Mouse (Mus musculus) testis, adult 2 months (tissue): ENCODE data around the gene Adra1b. TPM values are rescaled to one million over a fixed set of nuclear protein-coding genes. Genes with fewer than 3 reads are reported as not detected.

Source experiments
- H3K27ac ChIP-seq: fragments of 200-500 bp; 2 replicates; pipeline ENCODE4 v1.5.1; 2012; ENCODE audit warnings: low read depth, low read length; ENCODE audit not compliant: control insufficient read depth, insufficient read depth
- H3K27me3 ChIP-seq: fragments of 200-500 bp; 2 replicates; pipeline ENCODE4 v1.6.1; 2012; ENCODE audit warnings: mild to moderate bottlenecking, low read length, moderate library complexity; ENCODE audit not compliant: control insufficient read depth, insufficient read depth
- H3K36me3 ChIP-seq: fragments of 200-500 bp; 2 replicates; pipeline ENCODE4 v1.6.1; 2012; ENCODE audit warnings: mild to moderate bottlenecking, low read length; ENCODE audit not compliant: control insufficient read depth, insufficient read depth
- H3K4me1 ChIP-seq: fragments of 200-500 bp; 2 replicates; pipeline ENCODE4 v1.6.1; 2012; ENCODE audit warnings: low read length; ENCODE audit not compliant: control insufficient read depth, insufficient read depth
- H3K4me3 ChIP-seq: fragments of 200-500 bp; 2 replicates; pipeline ENCODE4 v1.5.1; 2012; ENCODE audit warnings: low read depth, mild to moderate bottlenecking, low read length, moderate library complexity, mixed read lengths; ENCODE audit not compliant: control insufficient read depth
- CTCF ChIP-seq: fragments of 200-500 bp; IDR thresholded peaks from 2 replicates; pipeline ENCODE4 v1.5.1; 2012; ENCODE audit warnings: low read depth, mild to moderate bottlenecking, inconsistent platforms, low read length, moderate library complexity; ENCODE audit not compliant: control insufficient read depth, insufficient read depth, insufficient replicate concordance
- POLR2A ChIP-seq: fragments of 200-500 bp; IDR thresholded peaks from 2 replicates; pipeline ENCODE4 v1.6.1; 2012; ENCODE audit warnings: low read depth, mild to moderate bottlenecking, inconsistent platforms, low read length, moderate library complexity; ENCODE audit not compliant: control insufficient read depth
- polyA plus RNA-seq: library from polyadenylated mRNA; depleted of rRNA; stranded (reverse); fragments of >200 nt; gene quantifications from 2 replicates; pipeline ENCODE4 v1.2.3, GENCODE M21; 2012

Gene Adra1b
- polyA plus RNA-seq, 1 experiment = 0.53 TPM

- Histone ChIP-seq H3K36me3 (no peaks in the 10 kb centered on the region), H3K27me3 (no peaks in the 10 kb centered on the region), H3K27ac (no peak overlapping the region), H3K4me3 (no peak overlapping the region), H3K4me1 (no peaks in the 10 kb centered on the region; the same call in 1 of the 2 replicates)
- TF ChIP-seq CTCF = no peak
Observed at GRCm38 (mm10) chr11:43930191-43930590, 29.2 kb upstream of the Adra1b start.

- Histone ChIP-seq H3K27me3 (no peaks in the 10 kb centered on the region), H3K27ac (no peak overlapping the region), H3K4me1 (no peaks in the 10 kb centered on the region; the same call in 1 of the 2 replicates), H3K36me3 (no peaks in the 10 kb centered on the region), H3K4me3 (no peak overlapping the region)
- TF ChIP-seq POLR2A = no peak
- TF ChIP-seq CTCF = no peak
Observed at GRCm38 (mm10) chr11:43929706-43930105, 28.7 kb upstream of the Adra1b start.

- no peak overlapping the region for H3K27ac ChIP-seq
- H3K4me3 ChIP-seq = no peak overlapping the region
- no peaks in the 10 kb centered on the region for H3K36me3 ChIP-seq
- no peaks in the 10 kb centered on the region for H3K27me3 ChIP-seq
- H3K4me1 ChIP-seq = no peaks in the 10 kb centered on the region; the same call in 1 of the 2 replicates
- TF ChIP-seq POLR2A = no peak
- TF ChIP-seq CTCF = no peak
Observed at GRCm38 (mm10) chr11:43929178-43929577, 28.2 kb upstream of the Adra1b start.

- Histone ChIP-seq H3K4me3 (no peak overlapping the region), H3K36me3 (no peaks in the 10 kb centered on the region), H3K27me3 (no peaks in the 10 kb centered on the region), H3K4me1 (no peaks in the 10 kb centered on the region; the same call in 1 of the 2 replicates), H3K27ac (no peak overlapping the region)
- TF ChIP-seq CTCF (no peak), POLR2A (no peak)
Observed at GRCm38 (mm10) chr11:43927133-43927815, 26.3 kb upstream of the Adra1b start.

GRCm38 (mm10) chr11:43926163-43926562 is 25.2 kb upstream of the Adra1b start:
- Histone ChIP-seq H3K27me3 (no peaks in the 10 kb centered on the region), H3K27ac (no peak overlapping the region), H3K4me3 (no peak overlapping the region), H3K4me1 (no peaks in the 10 kb centered on the region; the same call in 1 of the 2 replicates), H3K36me3 (no peaks in the 10 kb centered on the region)
- TF ChIP-seq CTCF (no peak), POLR2A (no peak)

GRCm38 (mm10) chr11:43925584-43925983 is 24.6 kb upstream of the Adra1b start:
- Histone ChIP-seq H3K27ac (no peak overlapping the region), H3K36me3 (no peaks in the 10 kb centered on the region), H3K4me1 (no peaks in the 10 kb centered on the region; the same call in 1 of the 2 replicates), H3K4me3 (no peak overlapping the region), H3K27me3 (no peaks in the 10 kb centered on the region)
- TF ChIP-seq POLR2A (no peak), CTCF (no peak)

GRCm38 (mm10) chr11:43921701-43922100 is 20.7 kb upstream of the Adra1b start:
- Histone ChIP-seq H3K4me1 (no peaks in the 10 kb centered on the region), H3K4me3 (no peak overlapping the region), H3K36me3 (no peaks in the 10 kb centered on the region), H3K27ac (no peak overlapping the region), H3K27me3 (no peaks in the 10 kb centered on the region)
- TF ChIP-seq CTCF (no peak), POLR2A (no peak)

GRCm38 (mm10) chr11:43919492-43920055 is 18.6 kb upstream of the Adra1b start:
- no peaks in the 10 kb centered on the region for H3K4me1 ChIP-seq
- H3K27me3 ChIP-seq = no peaks in the 10 kb centered on the region
- no peaks in the 10 kb centered on the region for H3K36me3 ChIP-seq
- H3K27ac ChIP-seq = no peak overlapping the region
- no peak overlapping the region for H3K4me3 ChIP-seq
- no peak for TF ChIP-seq POLR2A
- TF ChIP-seq CTCF = no peak
